Mouse (Mus musculus) urinary bladder, adult 2 months (tissue): Measurements from ENCODE around the gene Sh3kbp1. TPM values are rescaled to one million over a fixed set of nuclear protein-coding genes. Genes with fewer than 3 reads are reported as not detected.

Experiments
- DNase-seq: peaks from one replicate; pipeline ENCODE4 v3.0.0; 2022; ENCODE audit warnings: low spot score
- polyA plus RNA-seq: library from polyadenylated mRNA; depleted of rRNA; stranded (reverse); fragments of >200 nt; gene quantifications from 2 replicates; pipeline ENCODE4 v1.2.3, GENCODE M21; 2012

Gene Sh3kbp1
- polyA plus RNA-seq, 1 experiment, result 44.2 TPM

- DNase-seq, result no peak
Observed at GRCm38 (mm10) chrX:159915125-159915524, 288.1 kb downstream of the Sh3kbp1 start.

GRCm38 (mm10) chrX:159924759-159925158 lies 297.7 kb downstream of the Sh3kbp1 start:
- no peak for DNase-seq

DNA sequence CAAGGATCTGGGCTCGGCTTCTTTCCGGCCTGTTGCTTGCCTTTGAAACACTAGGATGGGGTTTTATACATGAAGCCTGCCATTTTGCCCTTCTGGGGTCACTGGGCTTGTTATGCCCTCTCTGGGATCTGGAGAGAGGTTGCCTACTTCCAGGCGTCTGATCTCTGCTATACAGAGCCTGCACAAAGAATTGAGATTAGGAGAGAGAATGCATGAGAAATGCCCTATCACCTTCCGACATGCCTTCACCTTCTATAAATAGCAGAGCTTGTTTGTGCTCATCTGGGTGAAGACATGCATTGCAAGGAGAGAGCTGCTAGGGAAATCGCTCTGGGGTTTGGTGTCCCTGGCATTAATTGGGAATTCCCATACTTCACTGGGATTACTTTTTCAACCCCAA lies 301.1 kb downstream of the Sh3kbp1 start:
- no peak for DNase-seq

DNA sequence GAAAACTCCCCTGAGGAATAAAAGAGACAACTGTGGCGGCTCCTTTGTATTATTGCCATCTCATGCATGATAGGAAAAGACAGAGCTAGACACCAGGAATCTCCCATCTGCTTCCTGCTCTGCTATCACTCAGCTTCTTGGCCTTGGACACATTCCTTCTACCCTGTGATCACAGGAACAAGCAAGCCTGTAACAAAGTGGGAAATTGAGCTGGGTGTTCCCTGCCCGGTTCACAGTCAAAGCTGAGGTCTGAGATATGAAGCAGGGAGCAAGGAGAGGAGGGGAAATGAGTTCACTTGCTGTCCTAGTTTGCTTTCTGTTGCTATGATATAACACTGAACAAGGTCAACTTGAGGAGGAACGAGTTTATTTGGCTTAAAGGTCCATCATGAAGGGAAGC lies 301.8 kb downstream of the Sh3kbp1 start:
- no peak for DNase-seq

DNA sequence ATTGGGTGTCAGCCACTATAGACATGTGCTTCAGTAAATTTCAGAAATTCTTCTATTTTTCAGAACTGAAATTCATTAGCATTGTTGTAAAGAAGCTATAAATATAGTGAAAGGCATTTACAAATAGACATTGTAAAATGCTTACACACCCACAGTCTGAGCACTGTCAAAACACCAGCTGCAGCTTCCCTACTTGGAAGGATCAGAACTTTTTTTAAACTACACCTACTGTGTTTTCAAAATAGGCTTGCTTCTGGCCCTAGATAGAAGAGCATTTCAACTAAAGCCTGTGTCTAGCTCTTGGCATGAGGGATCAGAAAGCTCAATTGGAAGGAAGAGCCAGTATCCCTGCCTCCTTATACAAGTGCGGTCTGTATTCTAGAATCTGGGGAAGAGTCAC lies 305.0 kb downstream of the Sh3kbp1 start:
- DNase-seq, result no peak

GRCm38 (mm10) chrX:159942569-159942968 lies 315.5 kb downstream of the Sh3kbp1 start:
- DNase-seq, result no peak

DNA sequence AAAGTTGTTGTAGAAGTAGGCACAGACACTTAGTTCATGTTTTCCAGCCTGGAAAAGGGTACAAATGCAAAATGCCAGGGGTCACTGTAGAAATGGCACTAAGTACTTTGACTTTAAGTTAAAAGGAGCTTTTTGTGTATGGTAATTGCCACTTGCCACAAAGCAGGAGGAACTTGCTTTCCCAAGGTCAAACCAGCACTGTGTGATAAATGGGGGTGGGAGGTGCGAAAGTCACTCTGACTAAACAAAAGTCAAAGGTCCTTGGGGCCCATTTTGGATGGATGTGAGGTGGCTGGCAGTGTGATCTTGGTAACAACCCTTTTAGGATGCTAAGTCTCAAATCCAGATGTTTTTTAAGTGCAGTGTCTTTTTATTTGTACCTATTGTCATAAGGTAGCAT lies 316.5 kb downstream of the Sh3kbp1 start:
- no peak for DNase-seq

DNA sequence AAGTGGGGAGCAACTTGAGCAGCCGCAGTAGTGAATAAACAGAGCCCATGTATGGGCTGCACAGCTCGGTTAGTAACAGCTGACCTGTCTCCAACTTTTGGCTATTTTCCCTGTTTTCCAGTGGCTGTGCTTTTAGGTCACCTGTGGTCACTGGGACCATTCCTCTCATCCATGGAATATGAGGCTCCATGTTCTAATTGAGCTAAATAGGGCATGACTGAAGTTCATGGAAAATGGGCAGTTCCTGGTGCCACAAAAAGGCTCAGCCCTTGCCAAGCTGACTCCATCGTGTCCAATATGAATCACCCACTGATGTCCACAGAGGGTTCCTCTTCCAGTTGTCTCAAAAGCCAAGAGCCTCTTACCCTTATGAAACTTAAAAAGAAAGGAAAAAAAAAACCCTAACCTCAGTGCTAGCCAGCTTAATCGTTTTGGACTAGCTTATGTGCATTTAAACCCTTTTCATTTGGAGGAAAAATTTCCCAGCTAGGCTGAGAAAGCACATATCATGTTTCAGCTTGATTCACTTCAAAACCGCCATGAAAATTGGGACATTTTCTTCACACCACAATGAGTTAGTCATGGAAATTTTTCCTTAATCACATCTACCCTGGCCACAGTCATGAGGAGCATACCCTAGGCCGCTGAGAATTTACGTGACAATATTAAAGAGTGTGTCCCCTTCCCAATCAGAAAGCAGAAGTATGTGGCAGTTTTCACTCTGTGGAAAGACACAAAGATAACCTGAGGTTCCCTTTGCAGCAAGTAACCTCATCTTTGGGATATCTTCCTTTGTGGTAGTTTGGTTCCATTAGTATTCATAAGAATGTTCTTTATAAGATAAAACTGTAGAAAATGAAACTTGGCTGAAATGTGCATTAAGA lies 326.7 kb downstream of the Sh3kbp1 start:
- DNase-seq, result no peak

- no peak for DNase-seq
Observed at GRCm38 (mm10) chrX:159954430-159954779, 327.3 kb downstream of the Sh3kbp1 start.

DNA sequence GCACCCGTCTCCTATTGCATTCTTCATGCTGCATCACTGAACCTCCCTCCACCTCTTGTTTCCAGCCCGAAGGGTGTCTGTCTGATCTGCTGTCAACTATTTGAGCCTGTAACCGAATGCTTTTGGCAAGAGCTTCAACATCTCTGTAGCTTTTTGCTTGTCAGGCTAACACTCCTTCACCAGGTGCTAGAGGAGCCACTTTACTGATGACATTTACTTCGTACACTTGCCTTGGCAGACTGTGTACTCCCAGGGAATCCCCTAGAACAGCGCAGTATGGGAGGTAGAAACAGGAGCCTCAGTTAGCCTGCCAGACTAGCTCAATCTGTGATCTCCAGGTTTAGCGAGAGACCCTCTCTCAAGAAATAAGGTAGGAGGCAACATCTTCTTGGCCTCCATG lies 328.4 kb downstream of the Sh3kbp1 start:
- DNase-seq, result no peak

GRCm38 (mm10) chrX:159961385-159961784 lies 334.3 kb downstream of the Sh3kbp1 start:
- DNase-seq, result no peak

GRCm38 (mm10) chrX:159963273-159963672 lies 336.2 kb downstream of the Sh3kbp1 start:
- DNase-seq, result no peak

DNA sequence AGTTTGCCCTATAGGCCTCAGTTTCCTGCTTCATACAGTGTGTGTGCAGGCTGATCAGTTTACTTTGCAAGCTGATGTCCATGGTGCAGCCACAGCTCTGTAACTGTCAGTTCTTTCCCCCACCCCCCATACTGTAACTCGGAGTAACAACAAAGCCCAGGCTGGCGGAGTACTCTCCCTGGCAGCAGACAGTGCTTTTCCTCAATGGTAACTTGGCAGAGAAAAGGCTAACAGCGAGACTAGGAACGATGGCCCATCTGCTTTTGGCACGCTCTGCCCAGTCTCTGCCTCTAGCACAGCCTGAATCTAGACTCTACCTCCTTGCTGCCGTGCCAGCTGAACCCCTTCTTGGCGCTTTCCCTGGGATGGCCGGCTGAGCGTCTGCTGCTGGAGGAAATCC lies 336.9 kb downstream of the Sh3kbp1 start:
- DNase-seq, result no peak

DNA sequence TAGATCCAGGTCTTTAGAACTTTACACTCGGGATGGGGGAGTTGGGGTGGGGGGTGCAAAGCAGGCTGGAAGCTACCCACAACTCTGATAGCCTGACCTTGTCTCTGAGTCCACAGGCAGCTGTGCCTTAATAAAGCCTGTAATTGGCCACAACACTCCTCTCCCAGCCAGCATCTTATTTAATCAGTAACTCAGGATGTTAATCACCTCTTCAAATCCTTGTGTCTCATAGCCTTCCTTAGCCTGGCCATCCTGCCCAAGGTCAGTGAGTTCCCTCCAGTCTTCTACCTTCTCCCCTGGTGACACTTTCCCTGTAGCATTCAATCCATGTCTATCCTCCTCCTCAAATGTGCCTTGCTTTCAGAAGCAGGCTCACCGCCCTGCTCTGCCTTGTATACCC lies 342.0 kb downstream of the Sh3kbp1 start:
- no peak for DNase-seq

DNA sequence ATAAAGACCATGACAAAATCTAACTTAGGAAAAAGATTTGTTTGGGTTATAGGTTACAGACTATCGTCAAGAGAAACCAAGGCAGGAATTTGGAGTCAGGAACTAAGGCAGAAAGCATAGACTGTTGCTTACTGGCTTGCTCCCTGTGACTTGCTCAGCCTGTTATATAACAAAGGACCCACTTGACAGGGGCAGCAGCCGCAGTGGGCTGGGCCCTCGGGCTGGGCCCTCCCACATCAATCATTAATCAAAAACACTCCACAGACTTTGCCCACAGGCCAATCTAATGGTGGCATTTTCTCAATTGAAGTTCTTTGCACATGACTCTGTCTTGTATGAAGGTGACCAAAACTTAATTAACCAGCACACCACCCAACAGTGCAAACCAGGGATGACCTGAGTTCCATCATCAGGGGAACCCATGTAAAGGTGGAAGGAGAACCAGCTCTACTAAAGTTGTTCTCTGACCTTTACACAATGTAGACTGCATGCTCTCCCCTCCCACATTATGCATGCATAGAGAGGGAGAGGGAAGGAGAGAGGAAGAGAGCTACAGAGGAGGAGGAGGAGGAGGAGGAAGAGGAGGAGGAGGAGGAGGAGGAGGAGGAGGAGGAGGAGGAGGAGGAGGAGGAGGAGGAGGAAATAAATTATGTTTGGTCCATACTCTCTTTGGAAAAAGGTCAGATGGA lies 344.2 kb downstream of the Sh3kbp1 start:
- no peak for DNase-seq

DNA sequence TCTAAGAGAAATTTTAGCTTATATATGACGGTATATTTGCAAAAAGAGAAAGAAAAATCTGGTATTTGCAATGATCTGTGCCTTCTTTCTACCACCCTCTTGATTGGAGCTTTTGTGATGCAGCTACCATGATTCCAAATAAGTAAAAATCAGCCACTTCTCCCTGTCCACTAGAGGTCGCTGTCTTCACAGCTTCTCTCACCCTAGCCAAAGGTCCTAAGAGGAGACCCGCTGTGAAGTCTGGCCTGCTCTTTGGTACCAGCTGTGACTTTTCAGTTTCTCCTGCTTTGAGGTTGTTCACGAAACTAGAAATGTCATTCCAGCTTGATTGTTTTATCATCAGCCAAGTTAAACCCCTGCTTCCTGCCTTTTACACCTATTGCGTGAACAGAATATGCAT lies 346.7 kb downstream of the Sh3kbp1 start:
- DNase-seq, result no peak

DNA sequence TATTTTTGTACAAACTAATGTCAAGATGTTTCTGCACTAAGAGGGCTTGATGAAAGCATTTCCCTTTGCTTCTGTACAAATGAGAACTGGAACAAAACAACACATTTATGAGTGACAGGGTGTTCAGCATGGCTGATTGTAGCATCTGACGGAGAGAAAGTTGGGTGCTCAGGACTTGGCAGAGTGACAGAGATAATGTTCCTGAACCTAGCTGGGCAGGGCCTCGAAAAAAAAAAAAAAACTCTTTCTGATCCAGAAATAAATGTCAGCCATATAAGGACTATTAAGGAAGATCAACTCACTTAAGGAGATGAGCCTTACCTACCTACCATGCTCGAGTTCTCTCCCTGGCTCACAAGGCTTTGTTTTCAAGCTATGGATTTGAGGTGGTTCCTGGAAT lies 349.2 kb downstream of the Sh3kbp1 start:
- DNase-seq, result no peak

DNA sequence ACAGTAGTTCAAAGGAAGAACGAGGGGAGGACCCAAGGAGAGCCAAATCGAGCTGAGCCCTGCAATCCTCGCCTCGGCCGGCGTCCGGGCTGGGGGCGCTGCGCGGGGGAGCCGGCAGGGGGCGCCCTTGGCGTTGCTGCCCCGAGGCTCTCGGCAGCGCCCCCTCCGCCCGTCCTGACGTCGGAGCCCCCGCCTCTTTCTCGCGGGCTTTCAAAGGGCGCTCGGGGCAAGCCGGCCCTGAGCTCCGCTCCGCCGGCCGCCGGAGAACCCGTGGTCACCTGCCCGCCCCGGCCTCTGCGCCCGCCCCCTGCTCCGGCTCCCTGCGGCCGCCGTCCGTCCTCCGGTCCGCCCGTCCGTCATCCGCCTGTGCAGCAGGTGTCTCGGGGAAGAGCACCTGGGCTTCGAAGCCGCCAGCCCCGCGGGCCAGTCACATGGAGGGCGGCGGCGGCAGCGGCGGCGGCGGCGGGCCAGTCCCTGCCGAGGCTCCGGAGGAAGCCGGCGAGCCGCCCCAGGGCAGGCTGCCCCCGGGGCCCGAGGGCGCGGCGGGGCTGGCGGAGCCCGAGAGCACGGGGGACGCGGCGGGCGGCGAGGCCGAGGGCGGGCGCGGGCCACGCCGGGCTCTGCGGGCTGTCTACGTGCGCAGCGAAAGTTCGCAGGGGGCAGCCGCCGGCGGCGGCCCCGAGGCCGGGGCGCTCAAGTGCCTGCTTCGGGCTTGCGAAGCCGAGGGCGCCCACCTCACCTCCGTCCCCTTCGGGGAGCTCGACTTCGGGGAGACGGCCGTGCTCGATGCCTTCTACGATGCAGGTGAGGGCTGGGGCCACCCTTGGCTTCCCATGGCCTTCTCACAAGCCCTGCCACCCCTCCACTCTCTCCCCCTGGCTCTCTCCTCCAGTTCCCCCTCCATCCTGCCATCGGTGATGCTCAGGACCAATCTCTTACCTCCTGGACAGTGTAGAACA lies 361.2 kb downstream of the Sh3kbp1 start, which contains the start of gene Map3k15:
Map3k15 (plus strand) TSS at position 432 of the 959 bp plus-strand sequence.
- peak; percentile 38 for DNase-seq

DNA sequence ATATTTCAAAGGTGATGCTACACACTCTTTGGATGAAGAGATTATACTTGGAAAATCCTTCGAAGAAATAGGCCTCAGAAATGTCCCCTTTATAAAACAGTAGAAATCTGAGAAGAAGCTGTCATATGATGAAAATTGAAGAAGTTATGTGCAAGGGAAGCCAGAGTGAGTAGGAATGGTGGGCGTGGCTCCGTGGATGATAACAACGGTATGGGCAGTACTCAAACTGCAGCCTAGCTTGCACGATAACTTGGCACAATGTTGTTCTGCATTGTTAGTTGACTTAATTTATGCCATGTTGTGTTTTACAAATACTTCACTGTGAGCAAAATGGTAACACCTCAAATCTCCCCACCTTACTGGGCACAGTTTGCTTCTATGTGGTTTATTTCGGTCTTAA lies 368.7 kb downstream of the Sh3kbp1 start:
- DNase-seq, result no peak
